Mouse (Mus musculus) mouse trophoblast stem cell (cell line): ENCODE measurements around the gene Tnnc1.

ENCODE experiments used
- in situ Hi-C, 2 experiments: fragments of 300-500 bp; cut with MseI, MboI; formaldehyde crosslinking; loops; 2 replicates in 1 of 2; 3 replicates in 1 of 2; pipeline ENCODE4 v1.15.1; 2025

The Tnnc1 gene

GRCm38 (mm10) chr14:31213868-31214267, 5.8 kb downstream of the Tnnc1 start:
- in situ Hi-C loops, result no loop called here

- in situ Hi-C loops, result no loop called here
These were observed 6.6 kb downstream of the Tnnc1 start for GRCm38 (mm10) chr14:31214684-31215083.

DNA sequence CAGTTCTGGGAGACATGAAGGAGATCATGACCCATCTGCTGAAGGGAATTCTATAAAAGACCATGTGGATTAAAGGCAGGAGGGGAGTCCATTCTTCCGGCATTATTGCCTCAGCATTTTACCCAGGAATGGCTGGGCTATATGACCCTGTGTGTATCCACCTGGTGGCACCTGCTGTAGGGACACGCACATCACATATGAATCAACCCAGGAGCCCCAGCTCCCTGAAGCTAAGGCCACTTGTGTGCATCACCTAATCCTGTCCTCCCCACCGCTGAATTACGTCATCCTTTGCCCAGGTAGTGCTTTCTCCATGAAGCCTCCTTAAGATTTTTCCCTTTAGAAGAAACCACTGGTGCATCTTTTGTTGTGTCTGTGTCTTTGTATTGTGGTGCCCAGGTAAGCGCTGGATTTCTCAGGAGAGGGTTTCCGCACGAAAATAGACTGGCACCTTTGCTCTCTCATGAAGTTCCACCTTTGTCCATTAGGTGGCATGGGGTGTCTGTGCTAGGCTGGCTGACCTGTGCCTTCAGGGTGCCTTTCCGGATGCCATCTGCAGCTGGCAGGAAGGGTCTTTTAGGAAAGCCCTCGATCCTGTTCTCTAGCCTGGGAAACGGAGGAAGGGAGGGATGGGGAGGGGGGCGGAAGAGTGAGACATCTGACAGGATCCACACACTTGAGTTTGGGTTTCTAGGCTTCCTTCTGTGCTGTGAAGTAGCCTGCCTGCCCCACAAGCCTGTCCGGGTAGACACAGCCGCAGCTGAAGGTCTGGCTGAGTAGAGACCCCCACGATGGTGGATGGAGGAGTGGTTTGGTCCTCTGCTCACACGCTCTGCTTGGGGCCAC, 7.3 kb downstream of the Tnnc1 start:
- in situ Hi-C loops, result no loop called here

DNA sequence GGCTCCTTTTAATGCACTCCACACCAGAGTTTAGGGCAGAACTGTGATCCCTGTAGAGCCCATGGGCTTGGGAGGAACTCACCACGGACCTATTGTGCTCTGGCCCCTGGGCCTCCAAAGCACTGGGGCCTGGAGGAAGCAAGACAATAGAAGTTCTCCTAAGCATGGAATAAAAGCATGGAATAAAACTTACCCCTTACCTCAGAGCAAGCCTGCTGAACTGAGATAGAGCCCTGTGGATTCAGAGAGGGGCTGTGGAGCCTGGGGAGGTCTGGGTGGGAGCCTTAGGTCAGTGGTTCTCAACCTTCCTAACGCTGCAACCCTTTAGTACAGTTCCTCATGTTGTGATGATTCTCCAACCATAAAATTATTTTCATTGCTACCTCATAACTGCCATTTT, 8.7 kb downstream of the Tnnc1 start, which contains the start of gene Nisch:
Gene Nisch (minus strand): TSS at position 101 of the 400 bp plus-strand sequence.
- in situ Hi-C loops, result no loop called here

GRCm38 (mm10) chr14:31217666-31218065, 9.6 kb downstream of the Tnnc1 start, which contains the start of gene Sema3g:
Sema3g (plus strand) TSS chr14:31217860.
- in situ Hi-C loops, result no loop called here

- in situ Hi-C loops, result no loop called here
These were observed 18.9 kb downstream of the Tnnc1 start for GRCm38 (mm10) chr14:31226978-31227377.

DNA sequence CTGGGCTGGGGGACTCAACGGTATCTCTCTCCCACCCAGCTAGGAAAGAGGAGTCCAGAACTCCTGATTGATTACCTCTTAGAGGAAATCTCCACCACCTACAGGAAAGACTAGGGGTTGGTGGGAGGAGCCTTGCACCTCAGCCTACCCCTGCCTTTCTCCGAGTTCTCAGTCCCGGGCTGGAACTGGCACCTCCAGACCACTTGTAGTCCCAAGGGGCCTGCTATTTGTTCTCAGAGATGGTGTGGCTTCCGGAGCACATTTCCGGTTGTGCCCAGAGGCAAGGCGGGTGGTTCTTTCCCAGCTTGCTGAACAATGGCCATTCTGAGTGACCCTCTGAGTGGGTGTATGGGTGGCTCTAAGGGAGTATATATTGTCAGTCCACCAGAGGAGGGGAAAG, 20.1 kb downstream of the Tnnc1 start:
- in situ Hi-C loops, result no loop called here

- in situ Hi-C loops, result no loop called here
These were observed 22.3 kb downstream of the Tnnc1 start for GRCm38 (mm10) chr14:31230442-31230841.

DNA sequence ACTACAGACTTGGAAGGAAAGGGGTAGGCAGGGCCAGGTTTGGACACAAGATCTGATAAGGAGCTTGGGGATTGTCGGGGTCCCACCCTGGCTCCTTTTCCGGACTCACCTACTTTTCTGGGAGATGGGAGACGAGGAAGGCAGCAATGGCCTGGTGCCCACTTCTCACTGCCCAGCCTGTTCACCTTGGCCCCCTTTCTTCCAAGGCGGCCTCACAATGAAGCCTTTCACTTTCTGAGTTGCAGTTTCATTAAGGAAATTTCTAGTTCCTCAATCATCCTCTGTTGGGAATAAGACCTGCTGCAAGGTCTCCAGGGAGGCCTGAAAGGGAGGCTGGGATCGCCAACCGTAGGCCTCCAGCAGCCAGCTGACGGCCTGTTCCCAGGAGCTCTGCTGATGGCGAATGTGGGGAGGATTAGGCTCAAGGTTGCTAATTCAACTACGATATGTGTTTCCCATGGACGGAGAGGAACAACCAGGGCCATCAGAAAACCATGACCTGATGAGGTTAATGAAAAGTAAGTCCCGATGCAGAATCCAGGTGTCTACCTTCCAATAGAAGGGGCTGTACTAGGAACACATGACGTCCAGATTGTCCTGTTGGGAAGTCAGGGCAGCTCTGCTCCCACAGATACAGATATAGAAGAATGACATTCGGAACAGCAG, 24.4 kb downstream of the Tnnc1 start:
- in situ Hi-C loops, result no loop called here

- in situ Hi-C loops, result no loop called here
These were observed 25.2 kb downstream of the Tnnc1 start for GRCm38 (mm10) chr14:31233070-31233995.

- in situ Hi-C loops, result no loop called here
These were observed 26.0 kb downstream of the Tnnc1 start for GRCm38 (mm10) chr14:31233996-31234591.

DNA sequence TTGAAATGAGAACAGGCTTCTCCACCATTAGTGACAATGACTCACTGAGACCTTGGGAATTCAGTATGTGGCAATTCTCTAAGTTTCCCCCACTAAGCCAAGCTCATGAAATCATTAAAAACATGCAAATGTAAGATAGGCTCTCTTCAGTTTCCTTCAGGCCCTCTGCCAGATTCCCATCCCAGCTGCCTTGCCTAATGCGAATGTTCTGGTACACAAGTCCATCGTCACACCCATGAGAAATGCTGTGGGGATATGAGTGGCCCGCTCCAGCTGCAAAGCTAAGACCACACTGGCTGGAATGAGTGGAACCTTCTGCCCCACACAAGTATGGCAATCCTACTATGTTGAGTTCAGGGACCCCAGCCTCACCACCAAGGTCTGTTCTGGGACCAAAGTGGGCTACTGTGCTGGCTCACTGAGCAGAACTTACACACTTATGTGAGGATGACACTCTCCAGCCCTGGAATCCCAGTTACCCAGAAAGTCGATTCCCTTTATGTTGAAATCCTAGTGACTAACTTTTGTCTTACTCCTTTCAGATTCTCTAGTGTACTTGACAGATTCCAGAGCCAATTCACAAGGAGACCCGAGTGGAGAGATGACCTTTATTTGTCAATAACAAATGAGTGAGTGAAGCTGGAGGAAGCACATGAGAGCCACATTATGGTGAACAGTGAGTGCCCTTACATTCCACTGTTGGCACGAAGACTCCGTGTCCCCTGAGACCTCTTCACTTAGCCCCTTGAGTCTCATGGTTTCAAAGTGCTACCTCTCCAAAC, 29.2 kb downstream of the Tnnc1 start:
- in situ Hi-C loops, result no loop called here

DNA sequence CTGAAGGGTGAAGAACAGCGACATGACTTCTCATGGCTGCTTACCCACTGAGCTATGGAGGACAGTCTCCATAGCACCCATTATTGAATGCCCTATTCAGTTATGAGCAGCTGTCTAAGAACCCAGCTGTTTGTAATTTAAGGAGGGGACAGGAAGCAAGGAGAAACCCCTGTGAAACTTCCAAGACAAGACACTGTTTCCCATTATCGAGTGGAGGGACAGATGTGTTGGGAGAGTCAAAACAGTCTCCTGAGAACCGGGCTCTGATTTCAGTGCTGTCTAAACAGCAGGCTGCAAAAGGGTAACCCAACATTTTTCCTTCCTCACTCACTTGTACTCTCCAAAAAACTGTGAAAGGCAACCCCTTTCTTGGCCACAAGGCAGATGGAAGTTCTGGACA, 32.4 kb downstream of the Tnnc1 start:
- in situ Hi-C loops, result no loop called here

DNA sequence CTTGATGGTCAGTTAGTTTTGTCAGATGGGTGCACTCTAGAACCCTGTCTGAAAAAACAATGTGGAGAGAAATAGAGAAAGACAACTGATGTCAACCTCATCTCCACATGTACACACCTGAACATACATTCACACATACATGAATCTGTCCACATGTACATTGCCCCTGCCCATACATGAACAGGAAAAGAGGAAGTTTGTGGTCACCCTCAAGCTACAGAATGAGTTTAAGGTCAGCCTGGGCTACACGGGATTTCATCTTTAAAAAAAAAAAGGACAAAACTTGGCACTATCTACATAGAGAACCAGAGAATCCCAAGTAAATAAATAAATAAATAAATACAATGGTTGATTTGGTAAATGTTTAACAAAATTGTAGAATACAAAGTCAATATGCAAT, 36.7 kb downstream of the Tnnc1 start:
- in situ Hi-C loops, result no loop called here

DNA sequence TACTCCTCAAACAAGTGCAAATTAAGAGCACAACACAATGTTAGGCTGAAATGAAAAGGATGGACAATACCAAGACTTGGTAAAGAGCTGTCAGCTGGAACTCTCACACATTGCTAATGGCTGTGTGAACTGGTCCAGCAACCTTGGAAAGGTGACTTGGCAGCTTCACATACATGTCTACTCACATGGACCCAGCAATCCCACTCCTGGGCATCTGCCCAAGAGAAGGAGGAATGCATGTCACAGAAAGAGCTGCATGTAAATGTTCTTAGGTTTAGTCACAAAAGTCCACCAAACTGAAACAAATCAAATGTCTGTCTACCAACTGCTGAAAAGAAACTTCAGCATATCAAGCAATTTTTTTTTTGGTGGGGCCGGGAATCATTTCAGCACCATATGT, 37.8 kb downstream of the Tnnc1 start:
- in situ Hi-C loops, result no loop called here

DNA sequence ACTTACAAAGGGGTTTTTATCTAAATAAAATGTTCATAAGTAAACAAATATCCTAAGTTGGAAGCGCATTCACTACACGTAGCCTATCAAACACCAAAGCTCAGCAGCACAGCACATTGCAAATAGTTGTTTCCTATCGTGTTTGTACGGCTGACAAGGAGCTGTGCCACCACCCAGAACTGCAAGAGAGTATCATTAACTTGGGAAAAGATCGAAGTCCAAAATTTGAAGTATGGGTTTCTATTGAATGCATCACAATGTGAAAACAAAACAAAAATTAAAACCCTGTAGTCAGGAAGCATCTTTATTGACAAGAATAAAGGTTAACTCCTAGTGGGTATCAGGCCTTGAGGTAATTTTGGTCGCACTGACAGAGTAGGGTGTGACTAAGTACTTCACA, 40.3 kb downstream of the Tnnc1 start:
- in situ Hi-C loops, result no loop called here

GRCm38 (mm10) chr14:31250222-31251083, 42.3 kb downstream of the Tnnc1 start:
- in situ Hi-C loops, result no loop called here

GRCm38 (mm10) chr14:31251084-31251604, 43.0 kb downstream of the Tnnc1 start, which contains the start of the genes Phf7 and Bap1:
Phf7 (minus strand) TSS chr14:31251317.
Bap1 (plus strand) TSS chr14:31251450.
- in situ Hi-C loops, result no loop called here

DNA sequence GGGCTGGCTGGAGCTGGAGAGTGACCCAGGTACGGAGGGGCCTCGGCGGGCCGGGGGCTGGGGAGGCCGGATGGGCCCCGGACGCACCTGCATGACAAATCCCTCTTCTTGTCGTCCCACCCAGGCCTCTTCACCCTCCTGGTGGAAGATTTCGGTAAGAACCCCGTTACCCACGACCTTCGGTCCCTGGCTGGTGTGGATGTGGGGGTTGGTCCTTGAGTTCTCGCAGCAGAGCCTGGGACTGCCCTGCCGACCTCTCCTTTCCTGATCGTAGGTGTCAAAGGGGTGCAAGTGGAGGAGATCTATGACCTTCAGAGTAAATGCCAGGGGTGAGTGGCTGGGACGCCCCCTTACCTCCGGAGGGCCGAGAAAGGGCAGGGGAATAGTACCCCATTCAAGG, 43.5 kb downstream of the Tnnc1 start:
- in situ Hi-C loops, result no loop called here
